Mouse (Mus musculus) inflammation-experienced regulatory T-cells, adult 6 months (primary cell): ENCODE data around the gene Lgals3. TPM values are rescaled to one million over a fixed set of nuclear protein-coding genes. Genes with fewer than 3 reads are reported as not detected.

Experiments used
- polyA plus RNA-seq, 3 experiments: library from polyadenylated mRNA; unstranded; fragments of 100-300 nt; shearing (Covaris generic); gene quantifications; one replicate each; pipeline ENCODE4 v1.2.1; 2017

Gene Lgals3
- polyA plus RNA-seq, 3 experiments from 2014 or later = 7.1 to 195 (median 12.4) TPM

Other genes starting within 250 kb of the Lgals3 start
- 1 to 10 TPM; 2.3 to 4.1 (median 3.8) TPM for gene Gch1, start 178.3 kb upstream of the Lgals3 start, polyA plus RNA-seq
- 10 to 100 TPM; 16.0 to 32.0 (median 17.7) TPM for gene Wdhd1, start 90.9 kb upstream of the Lgals3 start, polyA plus RNA-seq
- 1 to 10 TPM; 5.3 to 6.0 (median 6.0) TPM for gene Socs4, start 90.8 kb upstream of the Lgals3 start, polyA plus RNA-seq
- gene Mapk1ip1l, start 69.5 kb upstream of the Lgals3 start, polyA plus RNA-seq = 10 to 100 TPM; 45.2 to 52.2 (median 49.0) TPM
- gene Dlgap5, start 50.7 kb downstream of the Lgals3 start, polyA plus RNA-seq = 10 to 100 TPM in 2 of 3 experiments, 1 to 10 TPM in 1; 9.9 to 33.6 (median 14.7) TPM
- gene Fbxo34, start 82.7 kb downstream of the Lgals3 start, polyA plus RNA-seq = 10 to 100 TPM in 1 of 3 experiments, 1 to 10 TPM in 2; 8.7 to 10.3 (median 9.4) TPM
- gene Atg14, start 202.9 kb downstream of the Lgals3 start, polyA plus RNA-seq = 10 to 100 TPM in 2 of 3 experiments, 1 to 10 TPM in 1; 8.2 to 18.1 (median 14.5) TPM